ENCODE assay signal across 8 mouse cellular contexts in genomic region chr13:83733231-83733990, GRCm38 (mm10).
DNase-seq lines count a peak whose midpoint lies in the region; ATAC-seq and TF ChIP-seq lines count a peak whose summit lies in the region.

No protein-coding gene starts in this region.

- H3K4me2 ChIP-seq in heart, embryonic 11.5 days = peak overlapping the region; percentile 37
- H3K4me2 ChIP-seq in embryonic facial prominence, embryonic 15.5 days (replicated peaks) = peak overlapping the region; percentile 12; the same call in 1 of the 2 replicates
- H3K4me2 ChIP-seq in liver, embryonic 11.5 days = peak overlapping the region; percentile 24; the same call in 1 of the 2 replicates

- no peaks in the 10 kb centered on the region for H3K9me3 ChIP-seq in heart, embryonic 11.5 days (replicated peaks; ENCODE audit: control insufficient read depth, low read length)
- H3K9me3 ChIP-seq in E14TG2a.4 (ENCODE audit: low read length) = no peaks in the 10 kb centered on the region
- no peaks in the 10 kb centered on the region for H3K9me3 ChIP-seq in embryonic facial prominence, embryonic 15.5 days (replicated peaks)
- H3K9me3 ChIP-seq in liver, embryonic 11.5 days (ENCODE audit: control insufficient read depth, low read length) = no peaks in the 10 kb centered on the region

- no peak overlapping the region for H3K9ac ChIP-seq in heart, embryonic 11.5 days (ENCODE audit: low read depth, low read length)
- no peak overlapping the region for H3K9ac ChIP-seq in embryonic facial prominence, embryonic 15.5 days
- no peak overlapping the region for H3K9ac ChIP-seq in liver, embryonic 11.5 days (ENCODE audit: low read depth, low read length)

- peak overlapping the region; percentile 31 for H3K4me3 ChIP-seq in heart, embryonic 11.5 days (ENCODE audit: low read depth, low read length)
- peak overlapping the region; percentile 65 for H3K4me3 ChIP-seq in E14TG2a.4 (replicated peaks; ENCODE audit: low read length)
- peak overlapping the region; percentile 19 for H3K4me3 ChIP-seq in embryonic facial prominence, embryonic 15.5 days (replicated peaks)
- no peak overlapping the region for H3K4me3 ChIP-seq in liver, embryonic 11.5 days (ENCODE audit: low read depth, low read length)

- ATAC-seq in heart, embryonic 11.5 days (replicated peaks; ENCODE audit: insufficient number of reproducible peaks, low FRiP score, low TSS enrichment) = no peak
- ATAC-seq in embryonic facial prominence, embryonic 15.5 days (ENCODE audit: insufficient number of reproducible peaks, low FRiP score, low TSS enrichment, low read depth) = no peak
- ATAC-seq in liver, embryonic 11.5 days (replicated peaks; ENCODE audit: low FRiP score) = no peak
- no peak for ATAC-seq in activated CD4-positive, CD25-positive, alpha-beta regulatory T cell, adult 4 months

- H3K4me1 ChIP-seq in heart, embryonic 11.5 days (ENCODE audit: control insufficient read depth, insufficient read depth, low read length) = peaks cover 2% of the 10 kb centered on the region; the same call in 1 of the 2 replicates
- H3K4me1 ChIP-seq in E14TG2a.4 (replicated peaks; ENCODE audit: low read depth, low read length) = peaks cover 54% of the 10 kb centered on the region
- H3K4me1 ChIP-seq in embryonic facial prominence, embryonic 15.5 days = peaks cover 20% of the 10 kb centered on the region
- no peaks in the 10 kb centered on the region for H3K4me1 ChIP-seq in liver, embryonic 11.5 days (replicated peaks; ENCODE audit: control insufficient read depth, insufficient read depth, low read length)

- no peak for TF ChIP-seq CTCF in E14TG2a.4 (conservative IDR thresholded peaks at IDR 0.05; ENCODE audit: low read length)

- DNase-seq in heart, postnatal 4 days = no peak
- no peak for DNase-seq in liver, embryonic 11.5 days (ENCODE audit: low spot score)
- no peak for DNase-seq in spleen, postnatal 10 days (ENCODE audit: low spot score in 2 of 2)
- no peak for DNase-seq in kidney, postnatal 25 days

- H3K36me3 ChIP-seq in heart, embryonic 11.5 days (ENCODE audit: control insufficient read depth, insufficient read depth, low read length) = no peaks in the 10 kb centered on the region
- H3K36me3 ChIP-seq in E14TG2a.4 (ENCODE audit: insufficient read depth, low read length) = no peaks in the 10 kb centered on the region
- H3K36me3 ChIP-seq in embryonic facial prominence, embryonic 15.5 days = no peaks in the 10 kb centered on the region
- no peaks in the 10 kb centered on the region for H3K36me3 ChIP-seq in liver, embryonic 11.5 days (ENCODE audit: control insufficient read depth, insufficient read depth, low read length)

- H3K27me3 ChIP-seq in heart, embryonic 11.5 days (ENCODE audit: control insufficient read depth, insufficient read depth, low read length) = peaks cover 57% of the 10 kb centered on the region
- H3K27me3 ChIP-seq in E14TG2a.4 (ENCODE audit: insufficient read depth, low read length) = peaks cover 55% of the 10 kb centered on the region
- H3K27me3 ChIP-seq in embryonic facial prominence, embryonic 15.5 days = peaks cover 78% of the 10 kb centered on the region
- H3K27me3 ChIP-seq in liver, embryonic 11.5 days (replicated peaks; ENCODE audit: control insufficient read depth, insufficient read depth, low read length) = peaks cover 80% of the 10 kb centered on the region

- 3% methylated on average over 24 of the region's 24 CpGs for WGBS in heart, embryonic 11.5 days (ENCODE audit: insufficient replicate concordance)
- WGBS in embryonic facial prominence, embryonic 15.5 days = 3% methylated on average over 24 of the region's 24 CpGs
- WGBS in liver, embryonic 11.5 days = 3% methylated on average over 24 of the region's 24 CpGs

- H3K27ac ChIP-seq in heart, embryonic 11.5 days (ENCODE audit: low read depth, low read length) = no peak overlapping the region
- H3K27ac ChIP-seq in embryonic facial prominence, embryonic 15.5 days (replicated peaks) = no peak overlapping the region
- H3K27ac ChIP-seq in liver, embryonic 11.5 days (ENCODE audit: low read depth, low read length) = no peak overlapping the region
